Mouse (Mus musculus) thymus, adult 2 months (tissue): ENCODE results near the gene Pigf. TPM values are rescaled to one million over a fixed set of nuclear protein-coding genes. Genes with fewer than 3 reads are reported as not detected.

Experiments
- DNase-seq: peaks from one replicate; pipeline ENCODE4 v3.0.0; 2021
- H3K27ac ChIP-seq: fragments of 200-500 bp; 2 replicates; pipeline ENCODE4 v1.5.1; 2012; ENCODE audit warnings: low read length, control low read depth; ENCODE audit not compliant: control insufficient read depth, insufficient read depth
- H3K27me3 ChIP-seq: fragments of 200-500 bp; 2 replicates; pipeline ENCODE4 v1.6.1; 2012; ENCODE audit warnings: mild to moderate bottlenecking, low read length, moderate library complexity, mixed read lengths; ENCODE audit not compliant: control insufficient read depth, insufficient read depth
- H3K36me3 ChIP-seq: fragments of 200-500 bp; 2 replicates; pipeline ENCODE4 v1.6.1; 2012; ENCODE audit warnings: mild to moderate bottlenecking, low read length, moderate library complexity; ENCODE audit not compliant: control insufficient read depth, insufficient read depth
- H3K4me1 ChIP-seq: fragments of 200-500 bp; replicated peaks from 2 replicates; pipeline ENCODE4 v1.6.1; 2012; ENCODE audit warnings: low read length; ENCODE audit not compliant: control insufficient read depth, insufficient read depth
- H3K4me3 ChIP-seq: fragments of 200-500 bp; 2 replicates; pipeline ENCODE4 v1.5.1; 2012; ENCODE audit warnings: mild to moderate bottlenecking, low read length, control low read depth, moderate library complexity; ENCODE audit not compliant: control insufficient read depth, insufficient read depth
- CTCF ChIP-seq: fragments of 200-500 bp; IDR thresholded peaks from 2 replicates; pipeline ENCODE4 v1.5.1; 2012; ENCODE audit warnings: mild to moderate bottlenecking, control low read depth, low read length, moderate library complexity, borderline replicate concordance; ENCODE audit not compliant: control insufficient read depth, poor library complexity, insufficient read depth; ENCODE audit errors: extremely low read depth
- POLR2A ChIP-seq: fragments of 200-500 bp; IDR thresholded peaks from 2 replicates; pipeline ENCODE4 v1.6.1; 2012; ENCODE audit warnings: mild to moderate bottlenecking, low read length, control low read depth, moderate library complexity; ENCODE audit not compliant: control insufficient read depth, poor library complexity, insufficient read depth; ENCODE audit errors: extremely low read depth
- WGBS: fragments of 180-500 bp; shearing (Covaris S2); methylation state at CpG from one replicate; pipeline ENCODE4 v1.1.7; 2018; 5-methylcytosine and 5-hydroxymethylcytosine counted together
- polyA plus RNA-seq: library from polyadenylated mRNA; depleted of rRNA; stranded (reverse); fragments of >200 nt; gene quantifications from 2 replicates; pipeline ENCODE4 v1.2.3, GENCODE M21; 2012

Gene Pigf
- polyA plus RNA-seq, 1 experiment, result 4.8 TPM

DNA sequence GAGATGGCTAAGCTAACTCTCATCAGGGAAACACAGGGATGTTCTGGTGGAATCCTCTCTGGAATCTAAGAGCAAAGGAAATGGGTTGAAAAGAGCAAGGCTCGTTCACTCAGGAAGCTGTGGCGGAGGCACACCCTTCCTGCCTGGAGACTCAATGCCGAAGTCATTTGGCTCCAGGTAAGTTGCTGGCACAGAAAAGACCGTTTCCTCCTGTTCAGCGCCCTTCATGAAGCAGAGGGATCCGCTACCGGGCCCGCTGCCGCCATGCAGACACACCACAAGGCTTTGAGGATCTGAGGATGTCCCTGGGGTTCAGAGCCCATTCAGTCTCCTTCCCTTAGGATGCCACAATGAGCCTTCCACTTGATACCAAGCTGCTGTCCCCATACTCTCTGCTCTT, 37.4 kb upstream of the Pigf start:
- Histone ChIP-seq H3K36me3 (no peaks in the 10 kb centered on the region), H3K27me3 (no peaks in the 10 kb centered on the region), H3K4me1 (peaks cover 11% of the 10 kb centered on the region), H3K4me3 (no peak overlapping the region), H3K27ac (no peak overlapping the region)
- no peak for DNase-seq
- no peak for TF ChIP-seq POLR2A
- no peak for TF ChIP-seq CTCF
- 37% methylated on average over 9 of the region's 9 CpGs for WGBS

DNA sequence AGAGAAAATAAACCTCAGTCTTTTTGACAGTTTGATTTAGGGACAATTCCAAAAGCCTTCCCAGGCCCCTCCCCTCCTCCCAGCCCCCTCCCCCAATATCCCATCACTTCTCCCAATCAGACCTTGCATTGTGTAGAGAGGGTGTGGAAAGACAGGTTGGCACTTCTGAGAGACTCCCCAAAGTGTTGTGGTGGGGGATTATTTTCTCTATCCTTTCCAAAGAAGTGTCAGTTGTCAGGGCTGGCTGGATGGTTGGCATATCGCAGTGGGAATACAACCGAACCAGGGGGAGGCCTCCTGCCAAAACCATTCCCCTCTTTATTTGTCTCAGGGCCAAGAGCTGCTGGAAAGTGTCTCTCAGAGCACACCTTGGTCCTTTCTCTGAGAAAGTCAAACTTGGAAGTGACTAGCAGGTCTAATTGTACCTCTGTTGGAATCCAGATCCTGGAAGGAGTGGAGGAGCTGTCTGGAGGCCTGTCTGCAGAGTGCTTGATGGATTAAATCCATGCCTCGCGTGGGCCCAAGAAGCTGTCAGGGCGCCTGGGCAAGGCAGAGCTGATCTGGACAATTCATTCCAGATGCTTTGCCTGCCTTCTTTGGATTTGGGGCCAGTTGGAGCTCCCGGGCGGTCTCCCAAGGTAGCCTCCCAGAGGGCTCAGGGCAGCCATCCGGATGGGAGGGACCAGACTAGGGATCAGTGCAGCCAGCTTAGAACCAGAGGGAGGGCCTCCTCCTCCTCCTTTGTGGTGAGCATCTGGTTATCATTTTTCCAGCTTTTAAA, 32.5 kb upstream of the Pigf start:
- no peaks in the 10 kb centered on the region for H3K36me3 ChIP-seq
- TF ChIP-seq CTCF, result no peak
- TF ChIP-seq POLR2A, result no peak
- no peaks in the 10 kb centered on the region for H3K27me3 ChIP-seq
- WGBS, result 94% methylated on average over 8 of the region's 8 CpGs
- H3K27ac ChIP-seq, result no peak overlapping the region
- H3K4me1 ChIP-seq, result peaks cover 2% of the 10 kb centered on the region; the same call in 1 of the 2 replicates
- no peak overlapping the region for H3K4me3 ChIP-seq
- no peak for DNase-seq

DNA sequence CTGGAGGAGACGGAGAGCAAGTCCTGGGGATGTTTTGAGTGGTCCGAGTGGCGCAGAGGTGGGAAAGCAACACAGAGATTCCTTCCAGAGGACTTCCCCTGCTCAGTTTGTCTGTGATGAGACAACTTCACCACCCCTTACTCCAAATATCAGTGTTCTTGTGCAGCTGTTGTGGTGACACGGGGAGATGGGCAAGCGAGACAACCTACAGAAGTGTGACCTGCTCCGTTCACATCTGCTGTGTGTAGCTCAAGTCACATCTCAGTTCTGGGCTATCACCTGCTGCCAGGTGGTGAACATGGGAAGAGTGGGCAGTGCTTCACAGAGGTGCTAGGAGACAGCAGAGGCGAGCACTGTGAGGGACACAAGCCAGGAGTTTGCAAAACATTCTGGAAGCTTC, 31.6 kb upstream of the Pigf start:
- 96% methylated on average over 7 of the region's 7 CpGs for WGBS
- TF ChIP-seq CTCF (no peak), POLR2A (no peak)
- Histone ChIP-seq H3K27ac (no peak overlapping the region), H3K4me3 (no peak overlapping the region), H3K27me3 (no peaks in the 10 kb centered on the region), H3K36me3 (no peaks in the 10 kb centered on the region), H3K4me1 (no peaks in the 10 kb centered on the region)
- DNase-seq, result no peak

DNA sequence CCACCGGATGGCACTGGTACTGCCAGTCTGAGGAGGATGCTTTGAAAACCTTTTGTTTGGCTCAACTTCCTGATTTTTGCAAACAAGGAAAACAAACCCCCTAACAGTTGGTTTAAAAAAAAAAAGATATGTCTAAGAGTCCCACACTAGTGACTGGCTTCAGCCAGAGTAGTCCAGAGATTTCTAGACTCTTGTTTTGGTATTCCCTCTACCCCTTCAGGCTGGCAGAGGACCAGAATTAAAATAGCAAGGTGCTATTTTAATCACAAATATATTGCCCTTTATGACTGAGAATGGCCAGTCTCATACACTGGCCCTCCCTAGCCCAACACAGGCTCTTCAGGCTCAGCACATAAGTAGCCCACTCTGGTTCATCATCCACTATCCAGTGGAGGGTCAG, 30.5 kb upstream of the Pigf start:
- TF ChIP-seq CTCF (no peak), POLR2A (no peak)
- Histone ChIP-seq H3K36me3 (no peaks in the 10 kb centered on the region), H3K27me3 (no peaks in the 10 kb centered on the region), H3K4me1 (no peaks in the 10 kb centered on the region), H3K27ac (no peak overlapping the region), H3K4me3 (no peak overlapping the region)
- 17% methylated on average over 1 of the region's 1 CpGs for WGBS
- no peak for DNase-seq

DNA sequence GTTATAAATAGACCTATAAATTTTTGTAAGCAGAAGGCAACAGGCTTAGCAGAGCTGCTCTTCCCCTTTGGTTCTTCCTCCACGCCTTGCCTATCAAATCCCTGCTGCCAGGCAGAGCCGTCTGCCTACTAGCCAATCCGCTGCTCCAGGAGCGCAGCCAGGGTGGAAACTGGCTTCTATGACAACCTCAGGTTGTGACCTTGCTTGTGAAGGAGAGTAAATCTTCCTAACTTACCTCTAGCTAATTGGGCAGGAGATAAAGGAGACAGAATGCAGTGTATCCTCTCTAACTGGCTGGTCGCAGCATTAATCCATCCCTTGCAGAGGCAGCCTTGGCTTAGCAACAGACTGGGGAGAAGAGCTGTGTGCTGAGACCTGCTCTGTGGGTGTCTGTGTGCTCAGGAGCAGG, 29.8 kb upstream of the Pigf start:
- no peak for DNase-seq
- no peak for TF ChIP-seq POLR2A
- TF ChIP-seq CTCF, result no peak
- Histone ChIP-seq H3K4me3 (no peak overlapping the region), H3K36me3 (no peaks in the 10 kb centered on the region), H3K4me1 (no peaks in the 10 kb centered on the region), H3K27me3 (no peaks in the 10 kb centered on the region), H3K27ac (no peak overlapping the region)
- 63% methylated on average over 5 of the region's 5 CpGs for WGBS

DNA sequence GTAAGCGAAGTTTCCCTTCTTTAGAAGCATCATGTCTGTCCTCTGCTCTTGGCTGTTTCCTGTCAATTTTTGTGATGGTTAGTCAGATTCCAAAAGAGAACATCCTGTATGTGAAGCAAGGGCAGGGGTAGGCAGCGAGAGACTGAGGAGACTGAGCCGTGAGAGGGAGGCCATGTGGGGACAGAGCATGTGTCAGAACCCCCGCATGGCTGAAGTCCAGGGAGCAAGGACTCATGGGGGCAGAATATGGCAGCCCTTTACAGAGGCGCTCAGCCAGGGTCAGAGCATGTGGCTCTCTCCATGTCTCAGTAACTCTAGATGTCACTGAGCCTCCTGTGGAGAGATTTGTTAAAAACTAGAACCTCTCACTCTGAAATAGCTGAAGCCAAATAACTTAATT, 28.7 kb upstream of the Pigf start:
- Histone ChIP-seq H3K27ac (no peak overlapping the region), H3K36me3 (no peaks in the 10 kb centered on the region), H3K4me3 (no peak overlapping the region), H3K4me1 (no peaks in the 10 kb centered on the region), H3K27me3 (no peaks in the 10 kb centered on the region)
- 89% methylated on average over 5 of the region's 5 CpGs for WGBS
- no peak for TF ChIP-seq CTCF
- TF ChIP-seq POLR2A, result no peak
- DNase-seq, result no peak
